Mouse (Mus musculus): ENCODE measurements around the gene Nwd1. TPM values are rescaled to one million over a fixed set of nuclear protein-coding genes. Genes with fewer than 3 reads are reported as not detected.
A peak's percentile ranks its signal among the peaks of the same experiment; 100 is the strongest.

Gene Nwd1
- polyA plus RNA-seq, 1 experiment from 2014 or later, result 0.14 TPM

GRCm38 (mm10) chr8:72722769-72723650 is 76.5 kb downstream of the Nwd1 start, which contains the start of gene Sin3b:
Sin3b (plus strand) TSS chr8:72723285.
- H3K36me3 ChIP-seq (ENCODE audit: control insufficient read depth, insufficient read depth, low read length), result peaks cover 26% of the 10 kb centered on the region
- H3K4me1 ChIP-seq (ENCODE audit: control insufficient read depth, insufficient read depth, low read length), result peaks cover 8% of the 10 kb centered on the region
- peak within 1 kb of the TSS; percentile 90 for H3K4me2 ChIP-seq (replicated peaks; ENCODE audit: low read depth, low read length)
- peak within 1 kb of the TSS; percentile 94 for H3K4me3 ChIP-seq (ENCODE audit: low read depth, low read length)
- H3K9me3 ChIP-seq (ENCODE audit: control insufficient read depth, low read depth, low read length), result no peaks in the 10 kb centered on the region
- WGBS, result 14% methylated on average over 56 of the region's 56 CpGs
- H3K27ac ChIP-seq (ENCODE audit: low read length), result no peak within 1 kb of the TSS
- H3K27me3 ChIP-seq (ENCODE audit: control insufficient read depth, insufficient read depth, low read length), result no peaks in the 10 kb centered on the region
- ATAC-seq (ENCODE audit: insufficient number of reproducible peaks, insufficient read depth, low FRiP score, low read depth), result peak; percentile 98
- H3K9ac ChIP-seq (replicated peaks; ENCODE audit: low read depth, low read length), result peak within 1 kb of the TSS; percentile 96

- H3K4me3 ChIP-seq (ENCODE audit: low read depth, low read length), result peak overlapping the region; percentile 94
- peaks cover 8% of the 10 kb centered on the region for H3K4me1 ChIP-seq (ENCODE audit: control insufficient read depth, insufficient read depth, low read length)
- H3K9me3 ChIP-seq (ENCODE audit: control insufficient read depth, low read depth, low read length), result no peaks in the 10 kb centered on the region
- peaks cover 32% of the 10 kb centered on the region for H3K36me3 ChIP-seq (ENCODE audit: control insufficient read depth, insufficient read depth, low read length)
- no peak for ATAC-seq (ENCODE audit: insufficient number of reproducible peaks, insufficient read depth, low FRiP score, low read depth)
- H3K9ac ChIP-seq (replicated peaks; ENCODE audit: low read depth, low read length), result peak overlapping the region; percentile 96
- WGBS, result under 1% methylated on average over 30 of the region's 30 CpGs
- H3K4me2 ChIP-seq (replicated peaks; ENCODE audit: low read depth, low read length), result peak overlapping the region; percentile 90
- no peak overlapping the region for H3K27ac ChIP-seq (ENCODE audit: low read length)
- no peaks in the 10 kb centered on the region for H3K27me3 ChIP-seq (ENCODE audit: control insufficient read depth, insufficient read depth, low read length)
These were observed 77.1 kb downstream of the Nwd1 start for GRCm38 (mm10) chr8:72723651-72724001.

GRCm38 (mm10) chr8:72728636-72729035 is 82.1 kb downstream of the Nwd1 start:
- no peak overlapping the region for H3K4me3 ChIP-seq (ENCODE audit: low read depth, low read length)
- no peaks in the 10 kb centered on the region for H3K27me3 ChIP-seq (ENCODE audit: control insufficient read depth, insufficient read depth, low read length)
- H3K4me2 ChIP-seq (replicated peaks; ENCODE audit: low read depth, low read length), result no peak overlapping the region
- WGBS, result 90% methylated on average over 1 of the region's 1 CpGs
- peaks cover 77% of the 10 kb centered on the region for H3K36me3 ChIP-seq (ENCODE audit: control insufficient read depth, insufficient read depth, low read length)
- H3K9ac ChIP-seq (replicated peaks; ENCODE audit: low read depth, low read length), result no peak overlapping the region
- ATAC-seq (ENCODE audit: insufficient number of reproducible peaks, insufficient read depth, low FRiP score, low read depth), result no peak
- no peak overlapping the region for H3K27ac ChIP-seq (ENCODE audit: low read length)
- H3K4me1 ChIP-seq (ENCODE audit: control insufficient read depth, insufficient read depth, low read length), result peaks cover 8% of the 10 kb centered on the region
- no peaks in the 10 kb centered on the region for H3K9me3 ChIP-seq (ENCODE audit: control insufficient read depth, low read depth, low read length)

GRCm38 (mm10) chr8:72735001-72735400 is 88.5 kb downstream of the Nwd1 start:
- no peaks in the 10 kb centered on the region for H3K4me1 ChIP-seq (ENCODE audit: control insufficient read depth, insufficient read depth, low read length)
- H3K27me3 ChIP-seq (ENCODE audit: control insufficient read depth, insufficient read depth, low read length), result no peaks in the 10 kb centered on the region
- no peak overlapping the region for H3K4me3 ChIP-seq (ENCODE audit: low read depth, low read length)
- H3K36me3 ChIP-seq (ENCODE audit: control insufficient read depth, insufficient read depth, low read length), result peaks cover 89% of the 10 kb centered on the region
- H3K9ac ChIP-seq (replicated peaks; ENCODE audit: low read depth, low read length), result no peak overlapping the region
- 78% methylated on average over 5 of the region's 5 CpGs for WGBS
- H3K27ac ChIP-seq (ENCODE audit: low read length), result no peak overlapping the region
- no peak overlapping the region for H3K4me2 ChIP-seq (replicated peaks; ENCODE audit: low read depth, low read length)
- H3K9me3 ChIP-seq (ENCODE audit: control insufficient read depth, low read depth, low read length), result no peaks in the 10 kb centered on the region
- ATAC-seq (ENCODE audit: insufficient number of reproducible peaks, insufficient read depth, low FRiP score, low read depth), result no peak

GRCm38 (mm10) chr8:72736868-72737267 is 90.4 kb downstream of the Nwd1 start:
- Histone ChIP-seq H3K9me3 (ENCODE audit: control insufficient read depth, low read depth, low read length) (no peaks in the 10 kb centered on the region), H3K36me3 (ENCODE audit: control insufficient read depth, insufficient read depth, low read length) (peaks cover 80% of the 10 kb centered on the region), H3K4me2 (replicated peaks; ENCODE audit: low read depth, low read length) (no peak overlapping the region), H3K4me1 (ENCODE audit: control insufficient read depth, insufficient read depth, low read length) (no peaks in the 10 kb centered on the region), H3K27ac (ENCODE audit: low read length) (no peak overlapping the region), H3K9ac (replicated peaks; ENCODE audit: low read depth, low read length) (no peak overlapping the region), H3K27me3 (ENCODE audit: control insufficient read depth, insufficient read depth, low read length) (no peaks in the 10 kb centered on the region), H3K4me3 (ENCODE audit: low read depth, low read length) (no peak overlapping the region)
- ATAC-seq (ENCODE audit: insufficient number of reproducible peaks, insufficient read depth, low FRiP score, low read depth), result no peak

- H3K36me3 ChIP-seq (ENCODE audit: control insufficient read depth, insufficient read depth, low read length), result peaks cover 83% of the 10 kb centered on the region
- no peaks in the 10 kb centered on the region for H3K27me3 ChIP-seq (ENCODE audit: control insufficient read depth, insufficient read depth, low read length)
- H3K4me2 ChIP-seq (replicated peaks; ENCODE audit: low read depth, low read length), result no peak overlapping the region
- no peak for ATAC-seq (ENCODE audit: insufficient number of reproducible peaks, insufficient read depth, low FRiP score, low read depth)
- H3K9ac ChIP-seq (replicated peaks; ENCODE audit: low read depth, low read length), result no peak overlapping the region
- no peaks in the 10 kb centered on the region for H3K4me1 ChIP-seq (ENCODE audit: control insufficient read depth, insufficient read depth, low read length)
- no peak overlapping the region for H3K27ac ChIP-seq (ENCODE audit: low read length)
- H3K4me3 ChIP-seq (ENCODE audit: low read depth, low read length), result no peak overlapping the region
- no peaks in the 10 kb centered on the region for H3K9me3 ChIP-seq (ENCODE audit: control insufficient read depth, low read depth, low read length)
- 39% methylated on average over 5 of the region's 5 CpGs for WGBS
These were observed 99.5 kb downstream of the Nwd1 start for GRCm38 (mm10) chr8:72746061-72746460.

GRCm38 (mm10) chr8:72749846-72750245 is 103.3 kb downstream of the Nwd1 start:
- no peaks in the 10 kb centered on the region for H3K27me3 ChIP-seq (ENCODE audit: control insufficient read depth, insufficient read depth, low read length)
- 94% methylated on average over 26 of the region's 26 CpGs for WGBS
- no peaks in the 10 kb centered on the region for H3K9me3 ChIP-seq (ENCODE audit: control insufficient read depth, low read depth, low read length)
- H3K4me3 ChIP-seq (ENCODE audit: low read depth, low read length), result no peak overlapping the region
- H3K27ac ChIP-seq (ENCODE audit: low read length), result no peak overlapping the region
- H3K36me3 ChIP-seq (ENCODE audit: control insufficient read depth, insufficient read depth, low read length), result peaks cover 83% of the 10 kb centered on the region
- no peak overlapping the region for H3K9ac ChIP-seq (replicated peaks; ENCODE audit: low read depth, low read length)
- no peak overlapping the region for H3K4me2 ChIP-seq (replicated peaks; ENCODE audit: low read depth, low read length)
- no peaks in the 10 kb centered on the region for H3K4me1 ChIP-seq (ENCODE audit: control insufficient read depth, insufficient read depth, low read length)
- no peak for ATAC-seq (ENCODE audit: insufficient number of reproducible peaks, insufficient read depth, low FRiP score, low read depth)

- Histone ChIP-seq H3K9me3 (ENCODE audit: control insufficient read depth, low read depth, low read length) (no peaks in the 10 kb centered on the region), H3K4me1 (ENCODE audit: control insufficient read depth, insufficient read depth, low read length) (no peaks in the 10 kb centered on the region), H3K36me3 (ENCODE audit: control insufficient read depth, insufficient read depth, low read length) (peaks cover 79% of the 10 kb centered on the region), H3K27me3 (ENCODE audit: control insufficient read depth, insufficient read depth, low read length) (no peaks in the 10 kb centered on the region), H3K27ac (ENCODE audit: low read length) (no peak overlapping the region), H3K4me2 (replicated peaks; ENCODE audit: low read depth, low read length) (no peak overlapping the region), H3K4me3 (ENCODE audit: low read depth, low read length) (no peak overlapping the region), H3K9ac (replicated peaks; ENCODE audit: low read depth, low read length) (no peak overlapping the region)
- 98% methylated on average over 6 of the region's 6 CpGs for WGBS
- ATAC-seq (ENCODE audit: insufficient number of reproducible peaks, insufficient read depth, low FRiP score, low read depth), result no peak
These were observed 103.8 kb downstream of the Nwd1 start for GRCm38 (mm10) chr8:72750266-72750665.

- WGBS, result 81% methylated on average over 3 of the region's 3 CpGs
- H3K4me2 ChIP-seq (replicated peaks; ENCODE audit: low read depth, low read length), result no peak overlapping the region
- no peaks in the 10 kb centered on the region for H3K4me1 ChIP-seq (ENCODE audit: control insufficient read depth, insufficient read depth, low read length)
- H3K27ac ChIP-seq (ENCODE audit: low read length), result no peak overlapping the region
- H3K9me3 ChIP-seq (ENCODE audit: control insufficient read depth, low read depth, low read length), result no peaks in the 10 kb centered on the region
- ATAC-seq (ENCODE audit: insufficient number of reproducible peaks, insufficient read depth, low FRiP score, low read depth), result no peak
- H3K27me3 ChIP-seq (ENCODE audit: control insufficient read depth, insufficient read depth, low read length), result no peaks in the 10 kb centered on the region
- no peak overlapping the region for H3K4me3 ChIP-seq (ENCODE audit: low read depth, low read length)
- H3K9ac ChIP-seq (replicated peaks; ENCODE audit: low read depth, low read length), result no peak overlapping the region
- H3K36me3 ChIP-seq (ENCODE audit: control insufficient read depth, insufficient read depth, low read length), result peaks cover 81% of the 10 kb centered on the region
These were observed 104.6 kb downstream of the Nwd1 start for GRCm38 (mm10) chr8:72751126-72751525.
